In genomic region chr4:124607166-124607565, GRCm38 (mm10) we compare ENCODE assay signal across 10 mouse cellular contexts. TPM values are rescaled to one million over a fixed set of nuclear protein-coding genes. Genes with fewer than 3 reads are reported as not detected.
DNase-seq lines count a peak whose midpoint lies in the region; ATAC-seq and TF ChIP-seq lines count a peak whose summit lies in the region.
"Had no signal": no experiment of that assay in that cellular context is flagged by ENCODE, and none has a peak within 500 bp of the region (broad histone marks: within the 10 kb centered on the region; RNA-seq: fewer than 3 reads in every experiment).

No protein-coding gene starts in this region.

- H3K4me2 ChIP-seq in forebrain, embryonic 16.5 days (ENCODE audit: low read length) = no peak overlapping the region
- peak overlapping the region; percentile 58 for H3K4me2 ChIP-seq in liver, postnatal 0 days (ENCODE audit: low read depth, low read length)
- H3K4me2 ChIP-seq: neural tube, embryonic 12.5 days had no signal

- peak; percentile 1 for TF ChIP-seq CTCF in left cerebral cortex, adult 2 months (IDR thresholded peaks at IDR 0.05)
- TF ChIP-seq CTCF in liver, postnatal 0 days (IDR thresholded peaks at IDR 0.05; ENCODE audit: low read depth) = no peak

- ATAC-seq in forebrain, embryonic 16.5 days = peak; percentile 81
- ATAC-seq in liver, postnatal 0 days = no peak
- ATAC-seq: intestine, embryonic 16.5 days had no signal

- WGBS in forebrain, embryonic 16.5 days = 49% methylated on average over 8 of the region's 8 CpGs
- WGBS in liver, postnatal 0 days (ENCODE audit: insufficient replicate concordance) = 67% methylated on average over 8 of the region's 8 CpGs

- peaks cover 17% of the 10 kb centered on the region for H3K4me1 ChIP-seq in forebrain, embryonic 16.5 days (replicated peaks; ENCODE audit: control insufficient read depth, insufficient read depth, low read length)
- peaks cover 19% of the 10 kb centered on the region for H3K4me1 ChIP-seq in liver, postnatal 0 days (ENCODE audit: insufficient read depth)
- H3K4me1 ChIP-seq: neural tube, embryonic 12.5 days had no signal

- intact Hi-C loops in left cerebral cortex, adult 2 months (cut with DNase I) = no loop called here

- H3K27ac ChIP-seq in left cerebral cortex, adult 2 months = no peak overlapping the region
- peak overlapping the region; percentile 54 for H3K27ac ChIP-seq in forebrain, embryonic 16.5 days (ENCODE audit: low read length)
- no peak overlapping the region; the same call in 1 of the 2 replicates for H3K27ac ChIP-seq in liver, postnatal 0 days (ENCODE audit: low read depth)
- H3K27ac ChIP-seq: neural tube, embryonic 12.5 days had no signal

- no peak overlapping the region for H3K4me3 ChIP-seq in left cerebral cortex, adult 2 months
- no peak overlapping the region for H3K4me3 ChIP-seq in forebrain, embryonic 16.5 days (replicated peaks; ENCODE audit: low read length)
- H3K4me3 ChIP-seq in liver, postnatal 0 days (ENCODE audit: low read depth, low read length) = no peak overlapping the region
- H3K4me3 ChIP-seq: neural tube, embryonic 12.5 days had no signal

- DNase-seq in adrenal gland, postnatal 10 days = peak; percentile 15
- no peak for DNase-seq in adrenal gland, postnatal 36 days
- peak in 1 of 2 experiments; percentile 32 for DNase-seq in left cerebral cortex, adult 2 months (ENCODE audit: extremely low spot score in 1 of 2, low spot score in 2 of 2)
- no peak for DNase-seq in left cerebral cortex, adult 8-10 months (ENCODE audit: low spot score in 2 of 2)
- no peak for DNase-seq in liver, postnatal 0 days
- DNase-seq in urinary bladder, postnatal 4 days (ENCODE audit: low spot score in 2 of 2) = no peak
- DNase-seq in lung, postnatal 10 days = no peak

- no peaks in the 10 kb centered on the region for H3K36me3 ChIP-seq in forebrain, embryonic 16.5 days (ENCODE audit: control insufficient read depth, insufficient read depth)
- no peaks in the 10 kb centered on the region for H3K36me3 ChIP-seq in liver, postnatal 0 days (replicated peaks; ENCODE audit: insufficient read depth, low read length)
- H3K36me3 ChIP-seq: neural tube, embryonic 12.5 days had no signal

- no peak for TF ChIP-seq EP300 in liver, postnatal 0 days (IDR thresholded peaks at IDR 0.05; ENCODE audit: low read depth)

- no peaks in the 10 kb centered on the region for H3K9me3 ChIP-seq in forebrain, embryonic 16.5 days (ENCODE audit: control insufficient read depth, low read length)
- no peaks in the 10 kb centered on the region for H3K9me3 ChIP-seq in liver, postnatal 0 days (ENCODE audit: low read length)
- H3K9me3 ChIP-seq: neural tube, embryonic 12.5 days had no signal

- no peaks in the 10 kb centered on the region for H3K27me3 ChIP-seq in forebrain, embryonic 16.5 days (replicated peaks; ENCODE audit: control insufficient read depth, insufficient read depth, low read length)
- 0 out of 2 replicates have a peak, but pooled peaks cover 6% of the 10 kb centered on the region for H3K27me3 ChIP-seq in liver, postnatal 0 days (ENCODE audit: insufficient read depth, low read length)

- H3K9ac ChIP-seq in forebrain, embryonic 16.5 days (replicated peaks; ENCODE audit: low read depth, low read length) = no peak overlapping the region
- no peak overlapping the region for H3K9ac ChIP-seq in liver, postnatal 0 days (replicated peaks)
- H3K9ac ChIP-seq: neural tube, embryonic 12.5 days had no signal

RNA-seq across cellular contexts. Expression of gene 3100002H09Rik, which starts 3.4 kb away (rescaled TPM):
- total RNA-seq in adrenal gland, postnatal 10 days (2021) = not detected
- total RNA-seq in adrenal gland, postnatal 36 days (2021) = not detected
- under 1 TPM in 1 of 2 experiments, not detected in 1; 0.70 TPM for total RNA-seq in left cerebral cortex, adult 2 months (2021)
- total RNA-seq in left cerebral cortex, adult 8-10 months (2022) = under 1 TPM in 3 of 4 experiments, not detected in 1; 0.53 to 0.74 (median 0.57) TPM
- 1.1 and 1.7 TPM in 2 replicates for polyA plus RNA-seq in forebrain, embryonic 16.5 days (2015; fragmentation: Nextera tagmentation; extraction: Ambion mirVana)
- not detected in 2 replicates for polyA plus RNA-seq in liver, postnatal 0 days (2015; fragmentation: Nextera tagmentation; extraction: Ambion mirVana)
- polyA plus RNA-seq: intestine, embryonic 16.5 days had no signal

RNA-seq across cellular contexts. Expression of gene Pou3f1, which starts 49.4 kb away (rescaled TPM):
- under 1 TPM; 0.24 to 0.27 TPM for total RNA-seq in adrenal gland, postnatal 10 days (2021)
- under 1 TPM in 1 of 2 experiments, not detected in 1; 0.10 TPM for total RNA-seq in adrenal gland, postnatal 36 days (2021)
- 10 to 100 TPM; 16.9 to 18.8 TPM for total RNA-seq in left cerebral cortex, adult 2 months (2021)
- total RNA-seq in left cerebral cortex, adult 8-10 months (2022) = 10 to 100 TPM; 15.9 to 20.5 (median 18.3) TPM
- polyA plus RNA-seq in forebrain, embryonic 16.5 days (2015; fragmentation: Nextera tagmentation; extraction: Ambion mirVana) = 20.9 and 22.7 TPM in 2 replicates
- not detected in 2 replicates for polyA plus RNA-seq in liver, postnatal 0 days (2015; fragmentation: Nextera tagmentation; extraction: Ambion mirVana)

Comparison
In these comparisons a context has a peak if more than half of its experiments do, and no peak if none do; other contexts are left out.
1. RNA of gene Pou3f1, which starts 49.4 kb away (total RNA-seq): 16.9 to 18.8 TPM in left cerebral cortex, adult 2 months and 15.9 to 20.5 TPM in left cerebral cortex, adult 8-10 months; 0.24 to 0.27 TPM in adrenal gland, postnatal 10 days and 0.10 TPM in adrenal gland, postnatal 36 days; every median in the first group is over 10 times any median in the second.